Mouse (Mus musculus) liver, embryonic 12.5 days (tissue): ENCODE results near the gene Kazn. TPM values are rescaled to one million over a fixed set of nuclear protein-coding genes. Genes with fewer than 3 reads are reported as not detected.

Experiments
- ATAC-seq: fragments of 200-750 bp; cut with Nextera tagmentation; 2 replicates; pipeline ENCODE4 v1.8.0; 2017; ENCODE audit warnings: moderate number of reproducible peaks, mild to moderate bottlenecking, moderate library complexity
- H3K27ac ChIP-seq: fragments of 300-500 bp; sonication (generic); 2 replicates; pipeline ENCODE4 v1.5.1; 2016; ENCODE audit warnings: mild to moderate bottlenecking
- H3K27me3 ChIP-seq: fragments of 300-500 bp; sonication (generic); replicated peaks from 2 replicates; pipeline ENCODE4 v1.6.1; 2016; ENCODE audit warnings: mild to moderate bottlenecking, moderate library complexity
- H3K36me3 ChIP-seq: fragments of 300-500 bp; sonication (generic); 2 replicates; pipeline ENCODE4 v1.6.1; 2016; ENCODE audit warnings: mild to moderate bottlenecking, moderate library complexity
- H3K4me1 ChIP-seq: fragments of 300-500 bp; sonication (generic); 2 replicates; pipeline ENCODE4 v1.6.1; 2016
- H3K4me2 ChIP-seq: fragments of 300-500 bp; sonication (generic); 2 replicates; pipeline ENCODE4 v1.6.1; 2016; ENCODE audit warnings: mild to moderate bottlenecking, moderate library complexity
- H3K4me3 ChIP-seq: fragments of 300-500 bp; sonication (generic); 2 replicates; pipeline ENCODE4 v1.5.1; 2016; ENCODE audit warnings: mild to moderate bottlenecking, moderate library complexity
- H3K9ac ChIP-seq: fragments of 300-500 bp; sonication (generic); 2 replicates; pipeline ENCODE4 v1.6.1; 2016; ENCODE audit warnings: mild to moderate bottlenecking, moderate library complexity
- H3K9me3 ChIP-seq: fragments of 300-500 bp; sonication (generic); replicated peaks from 2 replicates; pipeline ENCODE4 v1.6.1; 2016; ENCODE audit warnings: mild to moderate bottlenecking, moderate library complexity
- WGBS: fragments of 180-500 bp; shearing (Covaris S2); methylation state at CpG from one replicate; pipeline ENCODE4 v1.1.7; 2016; ENCODE audit not compliant: insufficient replicate concordance; 5-methylcytosine and 5-hydroxymethylcytosine counted together
- polyA plus RNA-seq: library from polyadenylated mRNA; unstranded; fragments of >200 nt; fragmentation: Nextera tagmentation; extraction: Ambion mirVana; gene quantifications from 2 replicates; pipeline ENCODE4 v1.2.1, GENCODE M21; 2016

The Kazn gene
- polyA plus RNA-seq, 1 experiment from 2014 or later = 2.8 TPM

- H3K4me3 ChIP-seq = no peak overlapping the region
- H3K27me3 ChIP-seq = peaks cover 28% of the 10 kb centered on the region
- no peak overlapping the region for H3K4me2 ChIP-seq
- H3K36me3 ChIP-seq = no peaks in the 10 kb centered on the region
- no peaks in the 10 kb centered on the region for H3K4me1 ChIP-seq
- no peak for ATAC-seq
- 44% methylated on average over 2 of the region's 2 CpGs for WGBS
- no peaks in the 10 kb centered on the region for H3K9me3 ChIP-seq
- H3K27ac ChIP-seq = no peak overlapping the region
- H3K9ac ChIP-seq = no peak overlapping the region
Observed at GRCm38 (mm10) chr4:142091100-142091499, 148.1 kb downstream of the Kazn start.

DNA sequence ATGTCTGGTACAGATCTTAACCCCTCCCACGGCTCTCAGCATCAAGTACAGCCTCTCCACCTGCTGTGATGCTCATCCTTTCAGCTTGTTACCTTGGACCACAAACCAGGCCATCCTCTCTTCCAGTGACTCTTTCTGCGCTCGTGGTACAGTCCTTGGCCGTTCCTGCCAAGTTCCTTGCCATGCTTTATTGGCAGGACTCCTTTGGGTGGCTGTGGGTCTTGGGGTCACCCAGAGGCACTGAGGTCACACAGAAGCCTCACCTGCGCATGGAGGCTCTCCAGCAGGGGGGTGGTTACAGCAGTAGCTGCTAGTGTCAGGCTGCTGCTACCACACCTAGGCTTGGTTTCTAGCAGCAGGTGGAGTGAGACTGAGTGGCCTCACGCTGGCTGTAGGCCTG is 149.2 kb downstream of the Kazn start:
- H3K4me1 ChIP-seq = no peaks in the 10 kb centered on the region
- no peak overlapping the region for H3K4me3 ChIP-seq
- H3K9ac ChIP-seq = no peak overlapping the region
- no peak overlapping the region for H3K27ac ChIP-seq
- no peaks in the 10 kb centered on the region for H3K36me3 ChIP-seq
- ATAC-seq = no peak
- 56% methylated on average over 6 of the region's 6 CpGs for WGBS
- no peak overlapping the region for H3K4me2 ChIP-seq
- H3K27me3 ChIP-seq = peaks cover 32% of the 10 kb centered on the region
- H3K9me3 ChIP-seq = no peaks in the 10 kb centered on the region

DNA sequence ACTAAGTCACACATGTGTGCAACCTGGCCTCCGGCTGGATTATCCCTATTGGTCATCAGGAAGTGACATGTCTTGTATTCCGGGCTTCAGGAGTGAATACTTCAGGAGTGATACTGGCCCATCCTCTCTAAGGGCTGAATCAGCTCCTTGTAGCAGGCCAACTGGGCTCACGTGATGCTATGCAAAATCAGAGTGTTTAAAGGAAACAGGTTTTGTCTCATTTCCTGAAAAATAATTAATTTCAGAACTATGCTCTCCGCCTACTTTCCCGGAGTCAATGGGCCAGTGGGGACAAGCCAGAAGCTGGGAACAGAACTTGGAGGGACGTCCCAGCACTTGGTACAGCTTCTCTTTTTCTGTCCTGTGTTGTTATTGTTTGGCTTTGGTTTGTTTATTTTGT is 150.4 kb downstream of the Kazn start:
- H3K9ac ChIP-seq = no peak overlapping the region
- no peaks in the 10 kb centered on the region for H3K36me3 ChIP-seq
- no peak overlapping the region for H3K27ac ChIP-seq
- H3K4me3 ChIP-seq = no peak overlapping the region
- WGBS = 57% methylated on average over 6 of the region's 6 CpGs
- no peak for ATAC-seq
- no peak overlapping the region for H3K4me2 ChIP-seq
- peaks cover 43% of the 10 kb centered on the region for H3K27me3 ChIP-seq
- H3K4me1 ChIP-seq = peaks cover 8% of the 10 kb centered on the region; the same call in 1 of the 2 replicates
- no peaks in the 10 kb centered on the region for H3K9me3 ChIP-seq

DNA sequence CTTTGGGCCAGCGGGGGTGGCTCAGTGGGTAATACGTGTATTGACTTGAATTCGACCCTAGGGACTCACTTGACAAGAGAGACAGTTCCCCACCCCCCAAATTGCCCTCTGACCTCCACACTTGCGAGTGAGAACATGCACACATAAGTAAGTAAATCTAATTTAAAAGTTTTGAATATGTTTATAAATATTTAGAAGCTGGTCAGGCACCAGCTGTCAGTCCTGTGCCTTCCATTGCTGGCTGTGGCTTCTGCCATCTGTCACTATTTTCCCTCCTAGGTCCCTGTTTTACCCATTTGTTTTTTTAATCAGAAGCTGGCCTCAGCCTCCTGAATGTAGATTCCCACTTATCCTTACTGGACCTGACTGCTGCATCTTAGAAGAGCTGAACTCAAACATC is 150.8 kb downstream of the Kazn start:
- no peaks in the 10 kb centered on the region for H3K9me3 ChIP-seq
- H3K9ac ChIP-seq = no peak overlapping the region
- no peak overlapping the region for H3K4me3 ChIP-seq
- no peak overlapping the region for H3K27ac ChIP-seq
- ATAC-seq = no peak
- H3K36me3 ChIP-seq = no peaks in the 10 kb centered on the region
- WGBS = 39% methylated on average over 4 of the region's 4 CpGs
- H3K27me3 ChIP-seq = peaks cover 47% of the 10 kb centered on the region
- H3K4me2 ChIP-seq = no peak overlapping the region
- peaks cover 13% of the 10 kb centered on the region; the same call in 1 of the 2 replicates for H3K4me1 ChIP-seq

DNA sequence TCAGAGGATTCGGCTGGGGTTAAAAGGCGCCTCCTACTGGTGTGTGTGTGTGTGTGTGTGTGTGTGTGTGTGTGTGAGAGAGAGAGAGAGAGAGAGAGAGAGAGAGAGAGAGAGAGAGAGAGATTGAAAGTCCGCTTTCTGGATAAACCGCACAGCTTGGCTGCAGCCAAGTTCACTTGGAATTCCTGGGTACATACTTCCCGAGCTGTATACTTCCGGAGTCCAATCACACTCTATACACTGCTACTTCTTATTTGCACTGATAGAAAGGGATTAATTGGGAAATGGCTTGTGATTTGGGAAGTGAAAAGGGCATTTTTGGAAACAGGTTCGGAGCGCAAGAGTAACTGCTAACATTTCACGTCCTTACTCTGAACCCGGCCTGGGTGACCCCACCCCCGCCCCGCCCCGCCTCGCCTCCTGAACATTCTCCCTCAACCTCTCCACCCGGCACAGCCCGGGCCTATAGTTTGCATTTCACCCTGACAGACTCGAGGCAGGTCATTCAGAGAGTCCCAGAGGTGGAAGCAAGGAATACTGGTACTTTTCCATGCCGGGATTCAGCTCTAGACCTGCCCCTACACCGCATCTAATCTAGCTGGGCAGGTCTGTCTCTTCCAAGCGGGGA is 154.2 kb downstream of the Kazn start:
- H3K36me3 ChIP-seq = no peaks in the 10 kb centered on the region
- no peak for ATAC-seq
- peak overlapping the region; percentile 73 for H3K4me2 ChIP-seq
- H3K9me3 ChIP-seq = no peaks in the 10 kb centered on the region
- H3K4me3 ChIP-seq = peak overlapping the region; percentile 57
- WGBS = 6% methylated on average over 20 of the region's 20 CpGs
- H3K4me1 ChIP-seq = peaks cover 41% of the 10 kb centered on the region
- 0 out of 2 replicates have a peak overlapping the region, but pooled peaks have one; percentile 49 for H3K9ac ChIP-seq
- H3K27ac ChIP-seq = 0 out of 2 replicates have a peak overlapping the region, but pooled peaks have one; percentile 62
- H3K27me3 ChIP-seq = peaks cover 75% of the 10 kb centered on the region

GRCm38 (mm10) chr4:142084131-142084899 is 154.9 kb downstream of the Kazn start, which contains the start of gene Tmem51:
Gene Tmem51, minus strand, starts transcription at chr4:142084304.
- Histone ChIP-seq H3K27ac (peak within 1 kb of the TSS; percentile 62), H3K27me3 (peaks cover 75% of the 10 kb centered on the region), H3K9me3 (no peaks in the 10 kb centered on the region), H3K4me3 (peak within 1 kb of the TSS; percentile 57), H3K36me3 (no peaks in the 10 kb centered on the region), H3K4me2 (peak within 1 kb of the TSS; percentile 73), H3K4me1 (peaks cover 42% of the 10 kb centered on the region), H3K9ac (peak within 1 kb of the TSS; percentile 49)
- 3% methylated on average over 52 of the region's 52 CpGs for WGBS
- ATAC-seq = peak; percentile 71

DNA sequence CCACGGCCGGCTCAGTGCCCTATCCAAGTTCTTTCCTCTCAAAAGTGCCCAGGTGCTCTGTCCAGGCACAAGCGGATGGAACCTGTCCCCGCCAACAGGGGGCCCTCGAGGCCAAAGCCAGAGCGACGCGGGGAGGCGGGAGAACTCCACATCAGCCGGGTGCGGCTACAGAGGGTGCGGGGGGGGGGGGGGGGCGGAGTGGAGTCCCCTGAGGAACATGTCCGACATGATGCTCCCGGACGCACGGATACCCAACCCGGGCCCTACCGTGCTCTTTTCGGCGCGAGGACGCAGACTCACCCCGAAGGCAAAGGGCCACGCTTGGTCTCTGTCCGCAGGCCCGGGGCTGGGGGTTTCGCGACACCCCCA is 155.5 kb downstream of the Kazn start:
- H3K27me3 ChIP-seq = peaks cover 75% of the 10 kb centered on the region
- peak overlapping the region; percentile 57 for H3K4me3 ChIP-seq
- peak overlapping the region; percentile 49 for H3K9ac ChIP-seq
- H3K4me2 ChIP-seq = peak overlapping the region; percentile 73
- H3K9me3 ChIP-seq = no peaks in the 10 kb centered on the region
- H3K27ac ChIP-seq = peak overlapping the region; percentile 62; the same call in 1 of the 2 replicates
- peak; percentile 53 for ATAC-seq
- H3K36me3 ChIP-seq = no peaks in the 10 kb centered on the region
- 1% methylated on average over 28 of the region's 29 CpGs for WGBS
- H3K4me1 ChIP-seq = peaks cover 42% of the 10 kb centered on the region

GRCm38 (mm10) chr4:142083193-142083592 is 156.0 kb downstream of the Kazn start:
- Histone ChIP-seq H3K27ac (no peak overlapping the region), H3K4me1 (peaks cover 43% of the 10 kb centered on the region), H3K36me3 (no peaks in the 10 kb centered on the region), H3K9me3 (no peaks in the 10 kb centered on the region), H3K27me3 (peaks cover 75% of the 10 kb centered on the region), H3K9ac (0 out of 2 replicates have a peak overlapping the region, but pooled peaks have one; percentile 49), H3K4me2 (peak overlapping the region; percentile 73), H3K4me3 (peak overlapping the region; percentile 57)
- WGBS = 39% methylated on average over 6 of the region's 6 CpGs
- no peak for ATAC-seq

DNA sequence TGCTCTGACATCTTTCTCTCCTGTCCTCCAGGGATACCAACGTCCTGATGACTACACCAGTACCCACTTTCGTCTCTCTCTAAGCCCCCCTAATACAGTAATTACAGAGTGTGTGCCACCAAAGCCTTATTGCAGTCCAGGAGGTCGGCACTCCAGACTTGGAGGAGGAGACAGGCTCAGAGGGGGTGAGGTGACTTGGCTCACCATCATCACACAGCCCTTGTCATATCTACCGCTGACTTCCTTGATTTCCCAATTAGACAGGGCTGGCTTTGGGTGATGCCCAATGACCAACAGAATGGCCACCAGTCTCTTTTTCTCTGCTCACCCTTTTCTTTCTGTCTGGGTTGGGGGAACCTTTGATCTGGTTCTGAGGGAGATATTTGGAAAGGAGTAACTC is 156.5 kb downstream of the Kazn start:
- peaks cover 78% of the 10 kb centered on the region for H3K27me3 ChIP-seq
- no peak overlapping the region for H3K27ac ChIP-seq
- 56% methylated on average over 4 of the region's 4 CpGs for WGBS
- H3K4me2 ChIP-seq = peak overlapping the region; percentile 73
- no peak for ATAC-seq
- H3K4me3 ChIP-seq = peak overlapping the region; percentile 57; the same call in 1 of the 2 replicates
- no peak overlapping the region for H3K9ac ChIP-seq
- H3K4me1 ChIP-seq = peaks cover 48% of the 10 kb centered on the region
- H3K9me3 ChIP-seq = no peaks in the 10 kb centered on the region
- no peaks in the 10 kb centered on the region for H3K36me3 ChIP-seq

- peak overlapping the region; percentile 73; the same call in 1 of the 2 replicates for H3K4me2 ChIP-seq
- H3K27ac ChIP-seq = no peak overlapping the region
- peaks cover 57% of the 10 kb centered on the region for H3K4me1 ChIP-seq
- no peak overlapping the region for H3K4me3 ChIP-seq
- no peak overlapping the region for H3K9ac ChIP-seq
- H3K9me3 ChIP-seq = no peaks in the 10 kb centered on the region
- peaks cover 79% of the 10 kb centered on the region for H3K27me3 ChIP-seq
- no peak for ATAC-seq
- WGBS = 44% methylated on average over 13 of the region's 13 CpGs
- no peaks in the 10 kb centered on the region for H3K36me3 ChIP-seq
Observed at GRCm38 (mm10) chr4:142081631-142082283, 157.4 kb downstream of the Kazn start.

DNA sequence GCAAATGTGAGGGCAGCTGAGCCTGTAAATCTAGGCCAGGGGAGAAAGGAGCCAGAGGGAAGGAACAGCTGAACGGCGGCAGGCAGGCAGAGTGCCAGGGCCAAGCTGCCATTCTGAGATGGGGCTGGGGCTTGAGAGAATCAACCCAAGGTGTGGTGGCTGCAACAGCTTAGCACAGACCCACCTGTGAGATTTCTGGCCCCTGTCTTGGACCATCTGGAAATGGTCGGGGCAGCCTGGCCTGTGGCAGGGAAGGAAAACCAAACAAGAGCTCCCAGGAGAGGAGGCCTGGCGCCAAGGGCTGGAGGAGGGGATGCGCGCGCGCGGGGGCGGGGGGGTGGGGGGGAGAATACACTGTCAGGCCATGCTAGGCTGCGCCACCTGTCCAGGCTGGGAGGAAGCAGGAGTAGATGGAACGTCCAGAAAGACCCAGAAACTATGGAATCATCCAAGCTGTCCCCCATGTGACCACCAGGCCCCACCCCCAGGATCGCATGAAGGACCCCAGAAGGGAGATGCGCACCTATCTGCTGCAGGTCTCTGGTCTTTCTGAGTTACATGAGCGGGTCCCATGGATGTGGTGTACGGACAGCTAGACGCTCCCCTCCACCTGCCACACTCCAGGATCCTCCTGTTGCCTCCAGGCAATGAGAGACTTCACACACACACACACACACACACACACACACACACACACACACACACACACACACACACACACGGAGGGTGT is 158.1 kb downstream of the Kazn start:
- H3K36me3 ChIP-seq = no peaks in the 10 kb centered on the region
- H3K4me1 ChIP-seq = peaks cover 60% of the 10 kb centered on the region
- WGBS = 66% methylated on average over 14 of the region's 18 CpGs
- H3K4me2 ChIP-seq = no peak overlapping the region; the same call in 1 of the 2 replicates
- no peak for ATAC-seq
- H3K27ac ChIP-seq = no peak overlapping the region
- H3K4me3 ChIP-seq = no peak overlapping the region
- H3K9me3 ChIP-seq = no peaks in the 10 kb centered on the region
- H3K27me3 ChIP-seq = peaks cover 72% of the 10 kb centered on the region
- no peak overlapping the region for H3K9ac ChIP-seq
